Mouse (Mus musculus): ENCODE data around the gene Ubac2. TPM values are rescaled to one million over a fixed set of nuclear protein-coding genes. Genes with fewer than 3 reads are reported as not detected.

Gene Ubac2
- polyA plus RNA-seq, 1 experiment from 2014 or later = 56.9 TPM

DNA sequence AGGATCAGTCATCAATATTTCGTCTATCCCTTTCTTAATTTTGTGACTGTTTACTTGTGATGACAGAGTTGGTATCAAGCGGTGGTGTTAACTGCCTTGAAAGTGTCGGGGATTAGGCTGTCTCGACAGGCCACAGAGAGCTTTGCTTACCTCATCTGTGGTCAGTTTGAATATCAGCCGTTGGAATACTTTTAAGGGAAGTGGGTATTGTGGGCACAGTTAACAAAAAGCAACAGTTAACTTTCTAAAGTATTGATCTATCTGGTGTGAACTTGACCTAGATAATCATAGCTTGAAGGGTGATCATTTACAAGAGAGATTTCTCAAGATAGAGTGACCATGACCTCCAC, 56.2 kb downstream of the Ubac2 start:
- Histone ChIP-seq H3K9ac (ENCODE audit: low read length) (no peak overlapping the region), H3K36me3 (ENCODE audit: control insufficient read depth, insufficient read depth, low read length) (peaks cover 9% of the 10 kb centered on the region), H3K9me3 (replicated peaks; ENCODE audit: control insufficient read depth, low read length) (0 out of 2 replicates have a peak, but pooled peaks cover 4% of the 10 kb centered on the region), H3K4me1 (ENCODE audit: control insufficient read depth, insufficient read depth, low read length) (no peaks in the 10 kb centered on the region), H3K27ac (ENCODE audit: low read depth, low read length) (no peak overlapping the region), H3K4me2 (ENCODE audit: low read length) (no peak overlapping the region), H3K27me3 (replicated peaks; ENCODE audit: control insufficient read depth, insufficient read depth, low read length) (no peaks in the 10 kb centered on the region), H3K4me3 (ENCODE audit: low read depth, low read length) (no peak overlapping the region)
- DNase-seq (ENCODE audit: low spot score) (no peak), ATAC-seq (no peak)
- 93% methylated on average over 5 of the region's 5 CpGs for WGBS

DNA sequence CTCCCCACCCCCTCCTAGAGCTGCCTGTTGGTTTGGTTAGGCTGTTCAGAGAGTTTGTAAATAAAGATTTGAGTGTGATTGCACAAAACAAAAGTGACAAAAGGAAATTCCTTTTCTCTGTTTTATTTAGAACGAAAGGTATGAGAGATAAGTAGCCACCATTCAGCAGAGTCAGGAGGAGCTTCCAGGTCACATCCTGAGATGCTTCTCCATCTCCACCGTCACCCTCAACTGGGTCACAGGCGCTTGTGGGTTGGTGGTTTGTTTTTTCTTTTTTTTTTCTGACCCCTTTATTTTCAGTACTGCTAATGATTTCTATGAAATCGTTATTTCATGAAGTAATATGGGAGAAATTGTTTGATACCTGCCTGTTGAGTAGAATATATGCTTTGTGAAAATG, 57.9 kb downstream of the Ubac2 start:
- Histone ChIP-seq H3K36me3 (ENCODE audit: control insufficient read depth, insufficient read depth, low read length) (peaks cover 9% of the 10 kb centered on the region), H3K4me2 (ENCODE audit: low read length) (no peak overlapping the region), H3K9ac (ENCODE audit: low read length) (no peak overlapping the region), H3K4me3 (ENCODE audit: low read depth, low read length) (no peak overlapping the region), H3K9me3 (replicated peaks; ENCODE audit: control insufficient read depth, low read length) (0 out of 2 replicates have a peak, but pooled peaks cover 4% of the 10 kb centered on the region), H3K27ac (ENCODE audit: low read depth, low read length) (no peak overlapping the region), H3K27me3 (replicated peaks; ENCODE audit: control insufficient read depth, insufficient read depth, low read length) (no peaks in the 10 kb centered on the region), H3K4me1 (ENCODE audit: control insufficient read depth, insufficient read depth, low read length) (no peaks in the 10 kb centered on the region)
- no peak for DNase-seq (ENCODE audit: low spot score)
- WGBS = 97% methylated on average over 4 of the region's 4 CpGs
- ATAC-seq = no peak

- H3K4me3 ChIP-seq (ENCODE audit: low read depth, low read length) = no peak overlapping the region
- no peaks in the 10 kb centered on the region for H3K27me3 ChIP-seq (replicated peaks; ENCODE audit: control insufficient read depth, insufficient read depth, low read length)
- WGBS = 89% methylated on average over 8 of the region's 8 CpGs
- no peaks in the 10 kb centered on the region for H3K4me1 ChIP-seq (ENCODE audit: control insufficient read depth, insufficient read depth, low read length)
- peaks cover 9% of the 10 kb centered on the region for H3K36me3 ChIP-seq (ENCODE audit: control insufficient read depth, insufficient read depth, low read length)
- DNase-seq (ENCODE audit: low spot score) (no peak), ATAC-seq (no peak)
- H3K9me3 ChIP-seq (replicated peaks; ENCODE audit: control insufficient read depth, low read length) = 0 out of 2 replicates have a peak, but pooled peaks cover 4% of the 10 kb centered on the region
- H3K27ac ChIP-seq (ENCODE audit: low read depth, low read length) = no peak overlapping the region
- no peak overlapping the region for H3K9ac ChIP-seq (ENCODE audit: low read length)
- H3K4me2 ChIP-seq (ENCODE audit: low read length) = no peak overlapping the region
These were observed 58.4 kb downstream of the Ubac2 start for GRCm38 (mm10) chr14:121936856-121937255.

DNA sequence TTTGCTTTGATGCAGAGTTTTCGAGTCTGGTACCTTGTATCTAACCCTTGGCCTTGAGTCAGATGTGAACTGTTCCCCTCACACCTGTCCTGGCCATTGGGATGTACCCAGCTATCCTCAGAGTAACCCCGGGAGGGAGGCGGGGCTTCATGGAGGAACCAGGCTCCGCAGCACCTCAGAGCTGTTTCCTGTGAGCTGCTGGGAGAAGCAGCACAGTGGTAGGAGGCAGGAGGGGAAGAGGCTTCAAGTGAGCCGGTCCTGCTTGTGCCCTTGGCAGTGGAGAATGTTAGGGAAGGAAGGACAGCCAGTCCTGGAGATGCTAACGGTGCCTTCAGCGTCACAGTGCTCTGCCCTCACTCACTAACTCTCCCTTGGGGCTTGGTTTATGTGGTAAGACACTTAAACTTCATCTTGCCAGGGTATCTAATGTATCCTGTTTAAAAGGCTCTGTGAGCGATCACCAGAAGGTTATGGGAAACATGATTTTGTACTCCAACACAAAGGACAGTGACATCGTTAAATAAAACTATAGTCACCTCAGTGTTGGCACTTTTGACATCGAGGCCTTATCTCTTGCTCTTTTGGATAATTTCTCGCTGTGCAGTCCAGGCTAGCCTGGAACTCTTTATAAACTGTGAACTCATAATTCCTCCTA, 59.3 kb downstream of the Ubac2 start:
- Histone ChIP-seq H3K36me3 (ENCODE audit: control insufficient read depth, insufficient read depth, low read length) (peaks cover 9% of the 10 kb centered on the region), H3K4me3 (ENCODE audit: low read depth, low read length) (no peak overlapping the region), H3K27ac (ENCODE audit: low read depth, low read length) (no peak overlapping the region), H3K27me3 (replicated peaks; ENCODE audit: control insufficient read depth, insufficient read depth, low read length) (no peaks in the 10 kb centered on the region), H3K9me3 (replicated peaks; ENCODE audit: control insufficient read depth, low read length) (0 out of 2 replicates have a peak, but pooled peaks cover 4% of the 10 kb centered on the region), H3K4me1 (ENCODE audit: control insufficient read depth, insufficient read depth, low read length) (no peaks in the 10 kb centered on the region), H3K9ac (ENCODE audit: low read length) (no peak overlapping the region), H3K4me2 (ENCODE audit: low read length) (no peak overlapping the region)
- 90% methylated on average over 11 of the region's 11 CpGs for WGBS
- ATAC-seq (no peak), DNase-seq (ENCODE audit: low spot score) (no peak)

DNA sequence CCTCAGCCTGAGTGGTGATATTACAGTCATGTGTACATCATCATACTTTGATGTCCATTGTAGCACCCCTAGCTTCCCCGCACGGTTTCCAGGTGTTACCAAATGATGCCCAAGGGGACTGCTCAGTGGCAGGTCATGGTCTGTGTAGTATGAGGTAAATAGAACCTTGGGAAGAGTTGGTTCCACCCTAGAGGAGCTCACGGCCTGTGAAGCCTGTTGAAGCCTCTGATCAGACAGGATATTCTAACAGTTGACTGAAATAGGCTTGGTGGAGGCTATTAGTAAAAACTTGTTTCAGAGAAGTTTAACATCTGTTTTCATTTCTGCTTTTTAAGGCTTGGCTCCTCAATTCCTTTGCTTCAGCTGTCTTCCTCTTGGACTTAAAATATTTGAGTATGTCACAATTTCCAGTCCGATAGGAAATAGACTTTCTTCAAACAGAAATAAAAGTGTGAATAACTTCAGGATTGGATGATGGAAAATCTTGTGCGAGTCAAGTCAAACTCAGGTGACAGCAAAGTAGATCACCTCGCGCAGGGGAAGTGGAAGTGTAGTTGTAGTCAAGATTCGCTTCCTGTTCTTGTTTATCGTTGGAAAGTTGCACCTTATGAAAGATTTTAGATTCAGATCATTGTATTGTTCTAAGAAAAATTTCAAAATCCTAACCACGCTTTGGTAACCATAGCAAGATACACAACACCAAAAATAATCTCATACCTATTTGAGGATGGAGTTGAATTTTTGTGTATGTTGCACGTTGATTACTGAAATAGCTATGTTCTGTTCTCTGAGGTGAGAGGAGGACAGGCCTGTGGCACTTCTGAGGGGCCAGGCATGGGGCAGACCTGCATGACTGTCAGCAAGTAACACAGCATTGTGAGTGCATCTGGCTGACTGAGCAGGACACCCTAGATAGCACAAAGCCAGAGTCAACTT, 60.1 kb downstream of the Ubac2 start:
- no peak overlapping the region for H3K9ac ChIP-seq (ENCODE audit: low read length)
- H3K4me1 ChIP-seq (ENCODE audit: control insufficient read depth, insufficient read depth, low read length) = no peaks in the 10 kb centered on the region
- peaks cover 9% of the 10 kb centered on the region for H3K36me3 ChIP-seq (ENCODE audit: control insufficient read depth, insufficient read depth, low read length)
- 96% methylated on average over 11 of the region's 11 CpGs for WGBS
- no peak overlapping the region for H3K4me2 ChIP-seq (ENCODE audit: low read length)
- no peak overlapping the region for H3K4me3 ChIP-seq (ENCODE audit: low read depth, low read length)
- ATAC-seq (no peak), DNase-seq (ENCODE audit: low spot score) (no peak)
- 0 out of 2 replicates have a peak, but pooled peaks cover 4% of the 10 kb centered on the region for H3K9me3 ChIP-seq (replicated peaks; ENCODE audit: control insufficient read depth, low read length)
- H3K27me3 ChIP-seq (replicated peaks; ENCODE audit: control insufficient read depth, insufficient read depth, low read length) = no peaks in the 10 kb centered on the region
- no peak overlapping the region for H3K27ac ChIP-seq (ENCODE audit: low read depth, low read length)

DNA sequence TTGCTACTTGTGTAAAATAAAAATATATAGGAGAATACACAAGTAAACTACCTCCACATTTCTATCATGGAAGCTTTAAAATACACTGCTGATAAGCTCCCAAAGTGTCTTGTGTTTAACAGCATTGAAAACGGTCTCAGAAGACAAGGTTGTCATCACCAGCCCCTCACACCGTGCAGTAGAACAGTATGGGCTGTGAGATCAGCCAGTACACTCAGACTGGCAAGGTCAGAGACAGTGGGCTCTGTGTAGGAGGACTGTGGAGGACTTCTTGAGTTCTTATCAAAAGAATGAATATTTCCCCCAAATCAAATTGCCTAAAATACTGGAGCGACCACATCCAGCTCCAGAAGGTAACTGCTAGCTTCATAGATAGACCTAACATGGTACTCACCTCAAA, 61.2 kb downstream of the Ubac2 start:
- Histone ChIP-seq H3K36me3 (ENCODE audit: control insufficient read depth, insufficient read depth, low read length) (0 out of 2 replicates have a peak, but pooled peaks cover under 1% of the 10 kb centered on the region), H3K9me3 (replicated peaks; ENCODE audit: control insufficient read depth, low read length) (0 out of 2 replicates have a peak, but pooled peaks cover 4% of the 10 kb centered on the region), H3K27ac (ENCODE audit: low read depth, low read length) (no peak overlapping the region), H3K4me3 (ENCODE audit: low read depth, low read length) (no peak overlapping the region), H3K9ac (ENCODE audit: low read length) (no peak overlapping the region), H3K4me2 (ENCODE audit: low read length) (no peak overlapping the region), H3K27me3 (replicated peaks; ENCODE audit: control insufficient read depth, insufficient read depth, low read length) (no peaks in the 10 kb centered on the region), H3K4me1 (ENCODE audit: control insufficient read depth, insufficient read depth, low read length) (no peaks in the 10 kb centered on the region)
- WGBS = 92% methylated on average over 3 of the region's 3 CpGs
- no peak for DNase-seq (ENCODE audit: low spot score)
- no peak for ATAC-seq

DNA sequence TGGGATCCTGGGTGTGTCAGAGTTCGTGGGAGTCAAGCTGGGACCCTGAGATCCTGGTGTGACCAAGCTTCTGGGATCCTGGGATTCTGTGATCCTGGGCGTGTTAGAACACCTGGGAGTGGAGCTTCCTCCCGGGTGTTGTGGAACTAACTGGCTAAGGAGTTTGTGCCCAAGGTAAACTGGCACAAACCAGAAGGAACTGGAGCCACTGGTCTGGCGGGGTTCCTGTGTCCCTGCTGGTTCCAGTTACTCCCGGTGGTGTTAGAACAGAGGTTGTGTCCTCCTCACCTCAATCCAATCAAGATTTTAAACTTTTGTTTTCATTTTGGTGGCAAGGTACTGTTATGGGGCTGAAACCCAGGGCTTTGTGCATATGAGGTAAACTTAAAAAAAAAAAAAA, 67.7 kb downstream of the Ubac2 start:
- 90% methylated on average over 5 of the region's 5 CpGs for WGBS
- ATAC-seq (no peak), DNase-seq (ENCODE audit: low spot score) (no peak)
- no peaks in the 10 kb centered on the region for H3K9me3 ChIP-seq (replicated peaks; ENCODE audit: control insufficient read depth, low read length)
- H3K4me1 ChIP-seq (ENCODE audit: control insufficient read depth, insufficient read depth, low read length) = no peaks in the 10 kb centered on the region
- H3K27ac ChIP-seq (ENCODE audit: low read depth, low read length) = no peak overlapping the region
- no peak overlapping the region for H3K9ac ChIP-seq (ENCODE audit: low read length)
- H3K27me3 ChIP-seq (replicated peaks; ENCODE audit: control insufficient read depth, insufficient read depth, low read length) = no peaks in the 10 kb centered on the region
- no peaks in the 10 kb centered on the region for H3K36me3 ChIP-seq (ENCODE audit: control insufficient read depth, insufficient read depth, low read length)
- no peak overlapping the region for H3K4me3 ChIP-seq (ENCODE audit: low read depth, low read length)
- H3K4me2 ChIP-seq (ENCODE audit: low read length) = no peak overlapping the region

GRCm38 (mm10) chr14:121946728-121947127, 68.3 kb downstream of the Ubac2 start:
- H3K27me3 ChIP-seq (replicated peaks; ENCODE audit: control insufficient read depth, insufficient read depth, low read length) = no peaks in the 10 kb centered on the region
- H3K4me2 ChIP-seq (ENCODE audit: low read length) = no peak overlapping the region
- H3K9me3 ChIP-seq (replicated peaks; ENCODE audit: control insufficient read depth, low read length) = no peaks in the 10 kb centered on the region
- no peaks in the 10 kb centered on the region for H3K36me3 ChIP-seq (ENCODE audit: control insufficient read depth, insufficient read depth, low read length)
- H3K9ac ChIP-seq (ENCODE audit: low read length) = no peak overlapping the region
- H3K4me3 ChIP-seq (ENCODE audit: low read depth, low read length) = no peak overlapping the region
- no peak overlapping the region for H3K27ac ChIP-seq (ENCODE audit: low read depth, low read length)
- DNase-seq (ENCODE audit: low spot score) (no peak), ATAC-seq (no peak)
- 75% methylated on average over 8 of the region's 8 CpGs for WGBS
- no peaks in the 10 kb centered on the region for H3K4me1 ChIP-seq (ENCODE audit: control insufficient read depth, insufficient read depth, low read length)

Data from forebrain, embryonic 14.5 days (tissue).